Mouse (Mus musculus) splenic B cell, adult 2 months (primary cell): ENCODE data around the gene Ccr7.

Experiments used
- DNase-seq: peaks from one replicate; pipeline ENCODE4 v3.0.0-alpha.2; 2011; ENCODE audit warnings: low read depth, low spot score
- H3K27me3 ChIP-seq: 2 replicates; pipeline ENCODE4 v1.6.1; 2012; ENCODE audit warnings: mild to moderate bottlenecking, low read length, moderate library complexity, mixed read lengths; ENCODE audit not compliant: control insufficient read depth, poor library complexity, insufficient read depth, severe bottlenecking
- H3K36me3 ChIP-seq: 2 replicates; pipeline ENCODE4 v1.6.1; 2012; ENCODE audit warnings: mild to moderate bottlenecking, low read length, moderate library complexity, mixed read lengths; ENCODE audit not compliant: control insufficient read depth, poor library complexity, insufficient read depth, severe bottlenecking

Gene Ccr7

DNA sequence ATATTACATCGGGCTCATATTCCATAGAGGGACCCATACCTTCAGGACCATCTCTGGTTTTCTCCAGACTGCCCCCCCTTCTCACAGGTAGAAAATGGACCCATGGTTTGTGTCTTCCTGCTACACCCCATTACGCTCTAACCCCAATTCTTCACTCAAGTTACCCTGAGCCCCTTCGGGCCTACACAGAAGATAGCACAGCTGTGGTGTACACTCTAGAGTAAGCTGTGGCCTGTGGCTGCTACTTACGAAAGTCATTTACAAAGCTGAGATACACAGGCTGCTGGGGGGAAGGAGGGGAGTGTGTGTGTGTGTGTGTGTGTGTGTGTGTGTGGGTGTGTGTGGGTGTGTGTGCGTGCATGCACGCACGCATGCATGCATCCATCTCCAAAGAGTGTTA lies 11.4 kb upstream of the Ccr7 start:
- H3K27me3 ChIP-seq = no peaks in the 10 kb centered on the region
- no peaks in the 10 kb centered on the region for H3K36me3 ChIP-seq
- peak; percentile 33 for DNase-seq

DNA sequence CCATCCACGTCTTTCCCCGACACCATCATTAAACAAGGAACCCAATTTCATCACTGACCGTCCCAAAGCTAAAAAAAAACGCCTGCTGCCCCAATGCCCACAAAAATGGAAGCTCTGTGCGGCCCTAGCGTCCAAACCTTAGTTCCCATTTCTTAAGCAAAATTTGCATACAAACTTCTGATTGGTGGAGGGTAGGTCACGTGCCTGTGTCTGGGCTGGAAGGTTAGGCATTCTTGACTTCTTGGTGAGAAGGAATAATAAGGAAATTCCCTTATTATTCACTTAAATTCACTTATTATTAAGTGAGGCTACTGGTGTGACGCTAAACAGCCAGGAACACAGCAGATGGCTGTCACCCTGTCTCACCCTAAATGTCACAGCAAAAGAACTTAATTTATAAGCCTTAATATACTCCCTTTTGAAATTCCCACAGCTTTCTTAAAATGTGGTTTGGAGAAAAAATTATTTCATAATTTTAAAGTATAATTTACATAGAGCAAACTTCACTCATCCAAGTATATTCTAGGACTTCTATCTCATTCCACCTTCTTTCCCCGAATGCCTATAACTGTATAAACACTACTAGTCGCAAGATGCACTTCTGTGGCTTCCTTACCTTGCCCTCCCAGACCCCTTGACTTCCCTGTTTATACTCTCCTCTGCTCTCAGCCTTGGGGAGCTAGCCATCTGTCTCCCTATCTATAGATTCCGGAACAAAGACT lies 10.3 kb upstream of the Ccr7 start:
- peak; percentile 45 for DNase-seq
- Histone ChIP-seq H3K27me3 (no peaks in the 10 kb centered on the region), H3K36me3 (no peaks in the 10 kb centered on the region)

DNA sequence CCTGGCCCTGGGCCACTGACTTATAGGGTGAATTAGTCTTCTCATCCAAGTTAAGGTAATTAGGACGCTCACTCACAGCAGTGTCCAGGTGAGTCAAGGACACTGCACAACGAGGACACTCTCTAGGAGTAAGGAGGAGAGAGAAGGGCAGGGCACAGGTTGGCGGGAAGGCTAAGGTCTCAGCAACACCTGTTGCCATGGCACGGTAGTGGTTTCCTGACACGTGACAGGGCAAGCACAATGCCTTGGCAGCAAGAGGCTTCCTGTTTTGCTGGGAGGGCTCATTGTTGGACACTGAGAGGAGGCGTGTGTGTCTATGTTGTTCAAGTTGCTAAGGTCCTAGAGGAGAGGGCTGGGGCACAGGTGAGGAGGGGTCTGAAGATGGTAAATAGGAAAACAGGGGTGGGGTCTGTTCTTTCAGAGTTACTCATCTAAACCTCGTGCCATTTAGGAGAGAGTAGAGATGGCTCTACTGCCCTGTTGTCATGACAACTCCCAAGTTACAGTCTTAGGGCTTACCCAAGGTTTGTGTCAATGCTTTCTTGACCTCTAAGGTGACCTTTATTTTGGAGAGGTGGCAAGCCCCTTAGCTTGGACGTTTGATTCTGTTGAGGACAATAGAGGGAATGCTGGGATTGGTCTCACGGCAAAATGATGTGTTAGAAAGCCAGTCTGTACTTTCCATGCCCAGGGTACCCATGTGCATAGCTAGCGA lies 8.3 kb upstream of the Ccr7 start:
- H3K36me3 ChIP-seq = no peaks in the 10 kb centered on the region
- H3K27me3 ChIP-seq = no peaks in the 10 kb centered on the region
- peak; percentile 92 for DNase-seq

DNA sequence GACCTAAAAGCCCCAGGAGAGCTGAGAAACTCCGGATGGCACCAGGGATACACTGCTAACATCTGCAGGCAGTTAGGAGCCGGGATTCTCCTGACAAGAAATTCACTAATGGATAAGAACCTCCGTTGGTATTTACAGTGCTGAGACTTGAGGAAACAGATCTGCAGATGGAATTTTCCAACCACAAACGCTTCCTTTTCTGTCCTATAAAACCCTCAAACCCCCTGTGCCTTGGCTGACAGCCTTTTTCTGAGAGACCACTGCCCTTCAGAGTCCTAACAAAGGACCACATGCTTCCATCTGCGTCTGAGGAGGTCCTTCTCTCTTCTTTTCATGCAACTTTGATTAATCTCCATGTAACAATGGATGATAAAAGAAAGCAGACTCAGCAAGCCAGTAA lies 6.8 kb upstream of the Ccr7 start:
- no peak for DNase-seq
- no peaks in the 10 kb centered on the region for H3K27me3 ChIP-seq
- H3K36me3 ChIP-seq = no peaks in the 10 kb centered on the region

DNA sequence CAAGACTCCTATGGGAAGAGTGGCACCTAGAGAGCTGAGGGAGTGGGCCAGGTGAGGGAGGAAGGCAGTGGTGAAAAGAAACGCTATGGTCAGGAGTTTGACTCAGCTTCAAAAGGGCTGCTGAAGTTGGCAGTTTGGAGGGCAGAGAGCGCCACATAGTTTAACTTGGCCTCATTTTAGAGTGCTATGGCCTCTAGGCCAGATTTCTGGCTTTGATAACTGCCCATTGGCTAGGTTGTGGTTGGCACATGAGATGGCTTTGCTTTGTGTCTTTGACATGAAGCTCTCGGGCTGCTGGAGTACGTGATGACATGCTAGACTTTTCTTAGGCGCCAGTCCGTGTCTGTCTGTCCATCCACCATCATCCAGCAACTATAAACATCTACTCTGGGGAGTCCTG lies 5.4 kb upstream of the Ccr7 start:
- no peaks in the 10 kb centered on the region for H3K27me3 ChIP-seq
- no peak for DNase-seq
- H3K36me3 ChIP-seq = no peaks in the 10 kb centered on the region

DNA sequence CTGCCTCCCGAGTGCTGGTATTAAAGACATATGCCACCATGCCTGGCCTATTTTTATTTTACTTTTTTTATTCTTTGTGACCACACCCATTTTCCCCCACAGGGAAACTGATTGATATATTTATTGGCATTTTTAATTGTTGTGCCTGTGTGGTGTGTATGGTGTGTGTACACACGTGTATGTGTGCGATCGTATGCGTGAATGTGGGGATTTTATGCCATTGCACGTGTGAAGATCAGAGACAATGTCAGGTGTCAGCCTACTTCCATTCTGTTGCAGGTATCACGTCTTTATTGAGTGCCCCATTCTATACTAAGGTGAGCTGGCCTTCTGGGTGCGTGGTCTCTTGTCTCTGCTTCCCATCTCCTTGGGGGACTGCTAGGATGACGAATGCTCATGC lies 940 bp upstream of the Ccr7 start:
- Histone ChIP-seq H3K27me3 (no peaks in the 10 kb centered on the region), H3K36me3 (no peaks in the 10 kb centered on the region; the same call in 1 of the 2 replicates)
- DNase-seq = peak; percentile 39

DNA sequence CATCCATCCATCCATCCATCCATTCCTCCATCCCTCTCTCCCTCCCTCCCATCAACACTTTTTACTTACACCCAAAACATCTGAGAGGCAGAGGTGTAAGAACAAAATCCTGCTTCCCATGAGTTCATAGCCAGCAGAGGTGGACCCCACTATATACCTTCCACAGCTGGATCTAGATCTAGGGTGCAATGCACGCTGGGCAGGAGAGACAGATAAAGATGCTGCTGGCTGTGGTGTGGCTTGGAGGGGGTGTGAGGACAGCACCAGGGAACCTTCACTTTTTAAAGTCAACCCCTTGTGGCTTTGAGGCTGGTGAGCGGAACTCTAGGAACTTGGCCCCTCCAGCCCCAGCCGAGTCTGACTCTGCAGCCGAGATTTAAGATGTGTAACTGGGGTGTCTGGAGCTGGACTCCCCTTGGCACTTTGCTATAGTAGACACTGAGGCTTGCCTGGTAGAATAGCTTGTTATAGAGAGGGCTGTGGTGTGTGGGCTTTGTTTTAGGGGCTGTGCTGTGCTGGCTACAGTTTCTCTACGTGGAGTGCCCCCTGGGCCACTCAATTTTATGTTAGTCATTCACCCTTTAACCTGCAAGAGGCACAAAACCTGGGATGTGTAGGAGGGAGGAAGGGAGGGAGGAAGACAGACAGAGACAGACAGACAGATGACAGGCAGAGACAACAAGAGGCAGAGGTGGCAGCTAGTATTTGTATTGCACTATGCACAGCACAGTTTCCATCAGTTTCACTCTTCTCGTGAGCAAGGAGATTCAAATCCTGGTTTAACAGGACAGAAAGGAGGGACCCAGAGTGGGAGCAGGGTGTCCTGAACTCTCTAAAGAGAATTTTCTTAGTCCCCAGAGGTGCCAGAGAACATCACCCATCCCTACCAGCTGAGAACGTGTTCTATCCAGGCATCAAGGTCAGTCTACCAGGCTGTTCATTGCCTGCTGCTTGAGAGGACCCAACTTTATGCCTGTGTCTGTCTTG lies 817 bp downstream of the Ccr7 start:
- H3K27me3 ChIP-seq = no peaks in the 10 kb centered on the region
- DNase-seq = peak; percentile 42
- H3K36me3 ChIP-seq = peaks cover 2% of the 10 kb centered on the region

GRCm38 (mm10) chr11:99152323-99153144 lies 2.3 kb downstream of the Ccr7 start:
- peaks cover 11% of the 10 kb centered on the region for H3K36me3 ChIP-seq
- no peaks in the 10 kb centered on the region for H3K27me3 ChIP-seq
- peak; percentile 47 for DNase-seq

- peak; percentile 32 for DNase-seq
- peaks cover 16% of the 10 kb centered on the region for H3K36me3 ChIP-seq
- no peaks in the 10 kb centered on the region for H3K27me3 ChIP-seq
Observed at GRCm38 (mm10) chr11:99151333-99151930, 3.4 kb downstream of the Ccr7 start.

DNA sequence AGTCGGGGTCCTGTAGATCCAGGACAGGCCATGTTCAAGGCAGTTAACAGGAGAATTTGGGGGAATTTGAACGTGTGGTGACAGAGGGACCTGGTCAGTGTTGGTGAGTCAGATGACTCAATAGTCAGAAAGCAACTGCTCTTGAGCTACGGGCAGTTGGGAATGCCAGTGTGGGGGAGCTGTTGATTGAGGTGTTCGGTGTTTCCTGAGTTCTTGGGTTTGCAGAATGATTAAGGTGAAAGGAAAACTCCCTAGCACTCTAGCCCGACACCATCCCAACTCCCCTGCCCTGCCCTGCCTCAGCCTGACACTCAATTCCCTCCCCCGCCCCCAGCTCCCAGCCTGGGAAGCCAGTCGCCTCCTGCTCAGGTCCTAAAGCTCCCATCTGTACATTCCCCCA lies 4.0 kb downstream of the Ccr7 start:
- H3K36me3 ChIP-seq = peaks cover 18% of the 10 kb centered on the region
- DNase-seq = no peak
- H3K27me3 ChIP-seq = no peaks in the 10 kb centered on the region

GRCm38 (mm10) chr11:99149898-99150757 lies 4.7 kb downstream of the Ccr7 start:
- H3K36me3 ChIP-seq = peaks cover 18% of the 10 kb centered on the region
- no peaks in the 10 kb centered on the region for H3K27me3 ChIP-seq
- DNase-seq = peak; percentile 91

GRCm38 (mm10) chr11:99148896-99149703 lies 5.8 kb downstream of the Ccr7 start:
- no peaks in the 10 kb centered on the region for H3K27me3 ChIP-seq
- DNase-seq = no peak
- H3K36me3 ChIP-seq = peaks cover 20% of the 10 kb centered on the region
